Mouse (Mus musculus) left cerebral cortex, adult 8-10 months (tissue): Measurements from ENCODE around the gene Olfr1137. TPM values are rescaled to one million over a fixed set of nuclear protein-coding genes. Genes with fewer than 3 reads are reported as not detected.

Experiments
- DNase-seq, 2 experiments: peaks; one replicate each; pipeline ENCODE4 v3.0.0; 2022; ENCODE audit warnings: low spot score in 2 of 2
- total RNA-seq, 4 experiments: library from RNA; stranded (reverse); gene quantifications; 2 replicates each; pipeline ENCODE4 v1.2.4; 2022

Olfr1137 gene
- total RNA-seq, result not detected

GRCm38 (mm10) chr2:87713079-87713478 is at the start of gene Olfr1137:
Gene Olfr1137, minus strand, starts transcription at chr2:87713179.
- DNase-seq, result no peak

GRCm38 (mm10) chr2:87753891-87754290 is 40.9 kb upstream of the Olfr1137 start, which contains the start of gene Olfr1141:
Gene Olfr1141, minus strand, starts transcription at chr2:87753991.
- no peak for DNase-seq

- no peak for DNase-seq
Observed at GRCm38 (mm10) chr2:87743452-87743851, 30.5 kb upstream of the Olfr1137 start, which contains the start of gene Olfr1140. Gene Olfr1140, plus strand, starts transcription at chr2:87743752.

- no peak for DNase-seq
Observed at GRCm38 (mm10) chr2:87739878-87740277, 26.9 kb upstream of the Olfr1137 start, which contains the start of gene Olfr1138. Gene Olfr1138, minus strand, starts transcription at chr2:87739978.

- DNase-seq, result no peak
Observed at GRCm38 (mm10) chr2:87693847-87694246, 19.1 kb downstream of the Olfr1137 start, which contains the start of gene Olfr1136. Gene Olfr1136, minus strand, starts transcription at chr2:87693947.

- no peak for DNase-seq
Observed at GRCm38 (mm10) chr2:87673564-87673963, 39.4 kb downstream of the Olfr1137 start, which contains the start of gene Olfr1135. Gene Olfr1135, minus strand, starts transcription at chr2:87673664.

Other genes starting within 250 kb of the Olfr1137 start
- gene Pramel7, start 216.1 kb downstream of the Olfr1137 start, total RNA-seq, result not detected
- gene Pramel6, start 206.6 kb downstream of the Olfr1137 start, total RNA-seq, result not detected
- not detected for gene Olfr153, start 181.4 kb downstream of the Olfr1137 start, total RNA-seq
- gene Olfr1128, start 167.6 kb downstream of the Olfr1137 start, total RNA-seq, result not detected
- not detected for gene Olfr1129, start 139.3 kb downstream of the Olfr1137 start, total RNA-seq
- not detected for gene Olfr1130, start 107.0 kb downstream of the Olfr1137 start, total RNA-seq
- gene Olfr1131, start 86.1 kb downstream of the Olfr1137 start, total RNA-seq, result not detected
- not detected for gene Olfr1132, start 75.6 kb downstream of the Olfr1137 start, total RNA-seq
- gene Olfr1133, start 65.8 kb downstream of the Olfr1137 start, total RNA-seq, result not detected
- gene Olfr1134, start 54.7 kb downstream of the Olfr1137 start, total RNA-seq, result not detected
- gene Olfr1135, start 39.5 kb downstream of the Olfr1137 start, total RNA-seq, result not detected
- gene Olfr1136, start 19.2 kb downstream of the Olfr1137 start, total RNA-seq, result not detected
- not detected for gene Olfr1138, start 26.8 kb upstream of the Olfr1137 start, total RNA-seq
- not detected for gene Olfr1140, start 30.6 kb upstream of the Olfr1137 start, total RNA-seq
- gene Olfr1141, start 40.8 kb upstream of the Olfr1137 start, total RNA-seq, result not detected
- gene Olfr152, start 66.3 kb upstream of the Olfr1137 start, total RNA-seq, result not detected
- not detected for gene Olfr1143, start 87.4 kb upstream of the Olfr1137 start, total RNA-seq
- not detected for gene Olfr1145, start 96.6 kb upstream of the Olfr1137 start, total RNA-seq
- not detected for gene Olfr1148, start 117.4 kb upstream of the Olfr1137 start, total RNA-seq
- not detected for gene Olfr1150-ps1, start 130.8 kb upstream of the Olfr1137 start, total RNA-seq
- gene Olfr1151, start 142.7 kb upstream of the Olfr1137 start, total RNA-seq, result not detected
- not detected for gene Olfr1152, start 153.3 kb upstream of the Olfr1137 start, total RNA-seq
- gene Olfr1153, start 181.8 kb upstream of the Olfr1137 start, total RNA-seq, result not detected
- not detected for gene Olfr1154, start 192.0 kb upstream of the Olfr1137 start, total RNA-seq
- not detected for gene Olfr1155, start 232.0 kb upstream of the Olfr1137 start, total RNA-seq
- gene Olfr1156, start 239.9 kb upstream of the Olfr1137 start, total RNA-seq, result under 1 TPM in 3 of 4 experiments, not detected in 1; 0.14 to 0.23 (median 0.22) TPM